Mouse (Mus musculus) testis, adult 2 months (tissue): ENCODE measurements around the gene Knl1.

ENCODE experiments used
- CTCF ChIP-seq: fragments of 200-500 bp; IDR thresholded peaks from 2 replicates; pipeline ENCODE4 v1.5.1; 2012; ENCODE audit warnings: low read depth, mild to moderate bottlenecking, inconsistent platforms, low read length, moderate library complexity; ENCODE audit not compliant: control insufficient read depth, insufficient read depth, insufficient replicate concordance
- POLR2A ChIP-seq: fragments of 200-500 bp; IDR thresholded peaks from 2 replicates; pipeline ENCODE4 v1.6.1; 2012; ENCODE audit warnings: low read depth, mild to moderate bottlenecking, inconsistent platforms, low read length, moderate library complexity; ENCODE audit not compliant: control insufficient read depth

GRCm38 (mm10) chr2:119009376-119009775 lies 37.5 kb upstream of the Knl1 start:
- TF ChIP-seq CTCF, result no peak
- no peak for TF ChIP-seq POLR2A
